Mouse (Mus musculus) R1 (cell line): ENCODE measurements around the gene Fxyd2.

Experiments
- DNase-seq: peaks from one replicate; pipeline ENCODE4 v3.0.0-alpha.2; 2018; ENCODE audit warnings: low read depth, low spot score

Fxyd2 gene

GRCm38 (mm10) chr9:45429392-45429791 is 29.9 kb downstream of the Fxyd2 start:
- no peak for DNase-seq

- peak; percentile 41 for DNase-seq
Observed at GRCm38 (mm10) chr9:45429951-45430697, 30.7 kb downstream of the Fxyd2 start.

GRCm38 (mm10) chr9:45430698-45430959 is 31.2 kb downstream of the Fxyd2 start:
- no peak for DNase-seq

GRCm38 (mm10) chr9:45431150-45431549 is 31.7 kb downstream of the Fxyd2 start:
- DNase-seq, result peak; percentile 66

- no peak for DNase-seq
Observed at GRCm38 (mm10) chr9:45432639-45433038, 33.2 kb downstream of the Fxyd2 start.

GRCm38 (mm10) chr9:45433119-45433518 is 33.6 kb downstream of the Fxyd2 start:
- no peak for DNase-seq

GRCm38 (mm10) chr9:45434171-45434570 is 34.7 kb downstream of the Fxyd2 start:
- no peak for DNase-seq

- no peak for DNase-seq
Observed at GRCm38 (mm10) chr9:45439025-45439424, 39.6 kb downstream of the Fxyd2 start.

- DNase-seq, result no peak
Observed at GRCm38 (mm10) chr9:45440083-45440784, 40.8 kb downstream of the Fxyd2 start.

- DNase-seq, result no peak
Observed at GRCm38 (mm10) chr9:45444251-45444798, 44.9 kb downstream of the Fxyd2 start.

- no peak for DNase-seq
Observed at GRCm38 (mm10) chr9:45449658-45450057, 50.2 kb downstream of the Fxyd2 start.

- DNase-seq, result no peak
Observed at GRCm38 (mm10) chr9:45451346-45451745, 51.9 kb downstream of the Fxyd2 start.

GRCm38 (mm10) chr9:45454032-45454431 is 54.6 kb downstream of the Fxyd2 start:
- DNase-seq, result no peak

GRCm38 (mm10) chr9:45454889-45455610 is 55.6 kb downstream of the Fxyd2 start:
- no peak for DNase-seq

GRCm38 (mm10) chr9:45457200-45457599 is 57.7 kb downstream of the Fxyd2 start:
- no peak for DNase-seq

- DNase-seq, result no peak
Observed at GRCm38 (mm10) chr9:45458363-45458762, 58.9 kb downstream of the Fxyd2 start.
